Mouse (Mus musculus) hindbrain, embryonic 14.5 days (tissue): ENCODE measurements around the gene Lasp1. TPM values are rescaled to one million over a fixed set of nuclear protein-coding genes. Genes with fewer than 3 reads are reported as not detected.

ENCODE experiments used
- ATAC-seq: fragments of 200-750 bp; cut with Nextera tagmentation; 2 replicates; pipeline ENCODE4 v1.8.0; 2017; ENCODE audit warnings: moderate number of reproducible peaks, mild to moderate bottlenecking, moderate TSS enrichment, moderate library complexity; ENCODE audit not compliant: low FRiP score
- DNase-seq: peaks from one replicate; pipeline ENCODE4 v3.0.0-alpha.2; 2015; ENCODE audit warnings: low spot score
- H3K27ac ChIP-seq: fragments of 300-500 bp; sonication (generic); 2 replicates; pipeline ENCODE4 v1.5.1; 2014; ENCODE audit warnings: mild to moderate bottlenecking, moderate library complexity
- H3K27me3 ChIP-seq: fragments of 300-500 bp; sonication (generic); 2 replicates; pipeline ENCODE4 v1.6.1; 2014; ENCODE audit warnings: mild to moderate bottlenecking, low read length, mixed read lengths; ENCODE audit not compliant: control insufficient read depth, insufficient read depth
- H3K36me3 ChIP-seq: fragments of 300-500 bp; sonication (generic); replicated peaks from 2 replicates; pipeline ENCODE4 v1.6.1; 2014; ENCODE audit not compliant: control insufficient read depth, insufficient read depth
- H3K4me1 ChIP-seq: fragments of 300-500 bp; sonication (generic); replicated peaks from 2 replicates; pipeline ENCODE4 v1.6.1; 2014; ENCODE audit warnings: antibody characterized with exemption, low read length, mixed read lengths; ENCODE audit not compliant: control insufficient read depth, insufficient read depth
- H3K4me2 ChIP-seq: fragments of 300-500 bp; sonication (generic); replicated peaks from 2 replicates; pipeline ENCODE4 v1.6.1; 2014; ENCODE audit warnings: mild to moderate bottlenecking, moderate library complexity
- H3K4me3 ChIP-seq: fragments of 300-500 bp; sonication (generic); replicated peaks from 2 replicates; pipeline ENCODE4 v1.5.1; 2014; ENCODE audit warnings: mild to moderate bottlenecking, low read length
- H3K9ac ChIP-seq: fragments of 300-500 bp; sonication (generic); 2 replicates; pipeline ENCODE4 v1.6.1; 2014
- H3K9me3 ChIP-seq: fragments of 300-500 bp; sonication (generic); 2 replicates; pipeline ENCODE4 v1.6.1; 2016; ENCODE audit warnings: low read length; ENCODE audit not compliant: control insufficient read depth
- WGBS: fragments of 180-500 bp; shearing (Covaris S2); extraction: QIAGEN DNeasy Blood & Tissue Kit; methylation state at CpG from one replicate; pipeline ENCODE4 v1.1.7; 2014; 5-methylcytosine and 5-hydroxymethylcytosine counted together
- polyA plus RNA-seq: library from polyadenylated mRNA; unstranded; fragments of >200 nt; fragmentation: Nextera tagmentation; extraction: Ambion mirVana; gene quantifications from 2 replicates; pipeline ENCODE4 v1.2.1, GENCODE M21; 2014

The Lasp1 gene
- polyA plus RNA-seq, result 110 and 126 TPM in 2 replicates

- ATAC-seq, result peak; percentile 76
These were observed at the start of gene Lasp1 for GRCm38 (mm10) chr11:97798782-97799145. Gene Lasp1, plus strand, starts transcription at chr11:97799000.

GRCm38 (mm10) chr11:97753277-97753676 lies 45.5 kb upstream of the Lasp1 start:
- WGBS, result 92% methylated on average over 8 of the region's 8 CpGs
- no peak for ATAC-seq
- no peak for DNase-seq
- Histone ChIP-seq H3K4me2 (no peak overlapping the region), H3K36me3 (peaks cover 98% of the 10 kb centered on the region), H3K9me3 (no peaks in the 10 kb centered on the region), H3K9ac (no peak overlapping the region), H3K4me3 (no peak overlapping the region), H3K4me1 (no peaks in the 10 kb centered on the region), H3K27me3 (no peaks in the 10 kb centered on the region), H3K27ac (no peak overlapping the region)

More at GRCm38 (mm10) chr11:97798782-97799145, at the start of gene Lasp1:
- Histone ChIP-seq H3K27me3 (no peaks in the 10 kb centered on the region), H3K4me3 (peak within 1 kb of the TSS; percentile 61), H3K9ac (peak within 1 kb of the TSS; percentile 80), H3K36me3 (no peaks in the 10 kb centered on the region), H3K4me1 (peaks cover 21% of the 10 kb centered on the region), H3K4me2 (peak within 1 kb of the TSS; percentile 91), H3K27ac (peak within 1 kb of the TSS; percentile 94), H3K9me3 (no peaks in the 10 kb centered on the region)
- WGBS, result under 1% methylated on average over 11 of the region's 11 CpGs
- DNase-seq, result peak; percentile 98

GRCm38 (mm10) chr11:97758125-97758524 lies 40.7 kb upstream of the Lasp1 start:
- Histone ChIP-seq H3K4me3 (no peak overlapping the region), H3K9me3 (no peaks in the 10 kb centered on the region), H3K9ac (no peak overlapping the region), H3K27me3 (no peaks in the 10 kb centered on the region), H3K27ac (no peak overlapping the region), H3K4me2 (no peak overlapping the region), H3K36me3 (peaks cover 95% of the 10 kb centered on the region), H3K4me1 (no peaks in the 10 kb centered on the region)
- no peak for ATAC-seq
- WGBS, result 92% methylated on average over 1 of the region's 1 CpGs
- no peak for DNase-seq

- Histone ChIP-seq H3K36me3 (peaks cover 92% of the 10 kb centered on the region), H3K9me3 (no peaks in the 10 kb centered on the region), H3K4me3 (no peak overlapping the region), H3K9ac (no peak overlapping the region), H3K27ac (no peak overlapping the region), H3K4me1 (no peaks in the 10 kb centered on the region), H3K4me2 (no peak overlapping the region), H3K27me3 (no peaks in the 10 kb centered on the region)
- ATAC-seq (no peak), DNase-seq (no peak)
- 85% methylated on average over 6 of the region's 6 CpGs for WGBS
These were observed 39.9 kb upstream of the Lasp1 start for GRCm38 (mm10) chr11:97758942-97759341.

- no peak overlapping the region for H3K4me2 ChIP-seq
- H3K9me3 ChIP-seq, result no peaks in the 10 kb centered on the region
- DNase-seq, result no peak
- H3K27me3 ChIP-seq, result no peaks in the 10 kb centered on the region
- H3K4me3 ChIP-seq, result no peak overlapping the region
- peaks cover 65% of the 10 kb centered on the region for H3K36me3 ChIP-seq
- no peak overlapping the region for H3K9ac ChIP-seq
- no peak for ATAC-seq
- no peak overlapping the region for H3K27ac ChIP-seq
- H3K4me1 ChIP-seq, result peaks cover 11% of the 10 kb centered on the region
These were observed 37.2 kb upstream of the Lasp1 start for GRCm38 (mm10) chr11:97761638-97762037.

GRCm38 (mm10) chr11:97766154-97766881 lies 32.5 kb upstream of the Lasp1 start, which contains the start of gene Cwc25:
Gene Cwc25, minus strand, starts transcription at chr11:97766556.
- Histone ChIP-seq H3K27me3 (no peaks in the 10 kb centered on the region), H3K36me3 (peaks cover 23% of the 10 kb centered on the region), H3K4me1 (peaks cover 11% of the 10 kb centered on the region), H3K9me3 (no peaks in the 10 kb centered on the region), H3K9ac (peak within 1 kb of the TSS; percentile 93), H3K4me3 (peak within 1 kb of the TSS; percentile 77), H3K27ac (peak within 1 kb of the TSS; percentile 81), H3K4me2 (peak within 1 kb of the TSS; percentile 71)
- DNase-seq (peak; percentile 100), ATAC-seq (peak; percentile 93)
- WGBS, result under 1% methylated on average over 38 of the region's 38 CpGs

GRCm38 (mm10) chr11:97769704-97770103 lies 29.1 kb upstream of the Lasp1 start:
- H3K27ac ChIP-seq, result no peak overlapping the region
- no peak for DNase-seq
- no peaks in the 10 kb centered on the region for H3K9me3 ChIP-seq
- ATAC-seq, result no peak
- peaks cover 10% of the 10 kb centered on the region for H3K4me1 ChIP-seq
- no peaks in the 10 kb centered on the region for H3K36me3 ChIP-seq
- no peaks in the 10 kb centered on the region for H3K27me3 ChIP-seq
- WGBS, result 53% methylated on average over 2 of the region's 2 CpGs
- H3K9ac ChIP-seq, result no peak overlapping the region
- H3K4me2 ChIP-seq, result no peak overlapping the region
- H3K4me3 ChIP-seq, result no peak overlapping the region

- H3K9ac ChIP-seq, result no peak overlapping the region
- no peaks in the 10 kb centered on the region for H3K9me3 ChIP-seq
- H3K4me2 ChIP-seq, result no peak overlapping the region
- DNase-seq (no peak), ATAC-seq (no peak)
- WGBS, result 82% methylated on average over 14 of the region's 14 CpGs
- H3K36me3 ChIP-seq, result peaks cover 14% of the 10 kb centered on the region
- no peaks in the 10 kb centered on the region for H3K4me1 ChIP-seq
- no peak overlapping the region for H3K27ac ChIP-seq
- no peak overlapping the region for H3K4me3 ChIP-seq
- no peaks in the 10 kb centered on the region for H3K27me3 ChIP-seq
These were observed 27.4 kb upstream of the Lasp1 start for GRCm38 (mm10) chr11:97771410-97771809.

GRCm38 (mm10) chr11:97775186-97775585 lies 23.6 kb upstream of the Lasp1 start:
- ATAC-seq (no peak), DNase-seq (no peak)
- H3K4me1 ChIP-seq, result peaks cover 4% of the 10 kb centered on the region; the same call in 1 of the 2 replicates
- H3K27me3 ChIP-seq, result no peaks in the 10 kb centered on the region
- H3K9ac ChIP-seq, result no peak overlapping the region
- 81% methylated on average over 13 of the region's 13 CpGs for WGBS
- peaks cover 50% of the 10 kb centered on the region for H3K36me3 ChIP-seq
- H3K9me3 ChIP-seq, result no peaks in the 10 kb centered on the region
- H3K27ac ChIP-seq, result no peak overlapping the region
- H3K4me2 ChIP-seq, result no peak overlapping the region
- H3K4me3 ChIP-seq, result no peak overlapping the region
